In the genomic region with DNA sequence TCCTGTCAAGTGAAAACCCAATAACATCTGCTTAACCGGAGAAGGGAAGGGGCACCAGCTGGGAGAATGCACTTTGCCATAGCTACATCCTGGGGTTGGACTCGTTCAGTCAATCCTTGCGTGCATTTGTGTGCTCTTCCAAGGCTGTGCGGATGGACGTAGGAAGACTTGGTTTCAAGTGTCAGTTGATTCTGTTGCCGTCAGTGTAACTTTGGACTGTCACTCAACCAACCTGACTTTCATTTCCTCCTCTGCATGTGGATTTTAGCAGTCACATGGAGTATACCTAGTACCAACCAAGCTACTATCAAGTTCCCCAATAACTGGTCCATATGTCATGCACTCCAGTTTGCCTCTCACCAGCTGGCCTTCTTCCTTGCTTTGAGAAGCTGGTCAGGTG, we compare ENCODE assay signal across 22 mouse cellular contexts. TPM values are rescaled to one million over a fixed set of nuclear protein-coding genes. Genes with fewer than 3 reads are reported as not detected.
A peak's percentile ranks its signal among the peaks of the same experiment; 100 is the strongest.
DNase-seq lines count a peak whose midpoint lies in the region; ATAC-seq and TF ChIP-seq lines count a peak whose summit lies in the region.
"Had no signal": no experiment of that assay in that cellular context is flagged by ENCODE, and none has a peak within 500 bp of the region (broad histone marks: within the 10 kb centered on the region; RNA-seq: fewer than 3 reads in every experiment).

No protein-coding gene starts in this region.

- no peak for TF ChIP-seq POLR2A in bone marrow macrophage, adult 2 months (IDR thresholded peaks at IDR 0.05; ENCODE audit: borderline replicate concordance, low read depth, low read length)

- TF ChIP-seq CTCF in bone marrow macrophage, adult 2 months (IDR thresholded peaks at IDR 0.05; ENCODE audit: low read depth, low read length) = no peak

- DNase-seq in kidney, postnatal 10 days = peak; percentile 39
- no peak for DNase-seq in kidney, adult 8-10 months
- peak; percentile 20 to 23 for DNase-seq in B cell, adult 2 months
- no peak for DNase-seq in embryo, embryonic 9.5 days (ENCODE audit: extremely low spot score)
- no peak for DNase-seq in layer of hippocampus, adult 18-20 months (ENCODE audit: low spot score in 2 of 2)
- DNase-seq: adrenal gland, postnatal 25 days; cerebellum, adult 11-12 months; cerebellum, postnatal 14 days; embryo, embryonic 11 days; gastrocnemius, postnatal 14 days; layer of hippocampus, postnatal 36 days; right cerebral cortex, postnatal 25 days; thymus, adult 2 months had no signal

- H3K4me1 ChIP-seq in bone marrow macrophage, adult 2 months (ENCODE audit: control insufficient read depth, insufficient read depth, low read length) = peaks cover 61% of the 10 kb centered on the region

- H3K27ac ChIP-seq in bone marrow macrophage, adult 2 months (ENCODE audit: insufficient read depth, low read depth, low read length) = peak overlapping the region; percentile 15
- H3K27ac ChIP-seq: embryonic facial prominence, embryonic 15.5 days; forebrain, embryonic 12.5 days; hindbrain, embryonic 14.5 days; kidney, embryonic 15.5 days; liver, embryonic 12.5 days had no signal

- peak; percentile 79 for ATAC-seq in megakaryocyte progenitor cell, adult 5-6 weeks (replicated peaks; ENCODE audit: poor library complexity)
- ATAC-seq: CD4-positive, CD25-positive, alpha-beta regulatory T cell, adult 4 months; intestine, embryonic 15.5 days; liver, embryonic 12.5 days had no signal

- no peak overlapping the region for H3K4me3 ChIP-seq in bone marrow macrophage, adult 2 months (ENCODE audit: insufficient read depth, low read length)
- H3K4me3 ChIP-seq: embryonic facial prominence, embryonic 15.5 days; forebrain, embryonic 12.5 days; intestine, embryonic 15.5 days; kidney, embryonic 15.5 days; liver, embryonic 12.5 days had no signal

RNA-seq across cellular contexts. Expression of a gene that starts 33.5 kb away (rescaled TPM):
- polyA plus RNA-seq in bone marrow macrophage, adult 2 months (2012; ENCODE audit: insufficient read depth, insufficient read length, missing spikeins) = 15.8 and 17.0 TPM in 2 replicates
- total RNA-seq in megakaryocyte progenitor cell, adult 5-6 weeks (2015) = 15.0 and 18.2 TPM in 2 replicates
- total RNA-seq in megakaryocyte progenitor cell, adult 5-6 weeks (2017) = 4.4 and 5.0 TPM in 2 replicates
- 10 to 100 TPM; 42.5 to 46.0 TPM for total RNA-seq in layer of hippocampus, adult 18-20 months (2021)

Comparison
In these comparisons a context has a peak if more than half of its experiments do, and no peak if none do; other contexts are left out.
1. DNase-seq: peak in kidney, postnatal 10 days (single experiment) and B cell, adult 2 months (2 of 2); none in kidney, adult 8-10 months (0 of 2), embryo, embryonic 9.5 days (single experiment) and layer of hippocampus, adult 18-20 months (0 of 2).